Mouse (Mus musculus) liver, adult 2 months (tissue): ENCODE measurements around the gene Yrdc. TPM values are rescaled to one million over a fixed set of nuclear protein-coding genes. Genes with fewer than 3 reads are reported as not detected.
A peak's percentile ranks its signal among the peaks of the same experiment; 100 is the strongest.

ENCODE experiments used
- DNase-seq: peaks from one replicate; pipeline ENCODE4 v3.0.0-alpha.2; 2011; ENCODE audit warnings: low read depth, low spot score; ENCODE audit errors: extremely low read depth
- H3K27ac ChIP-seq: fragments of 200-500 bp; replicated peaks from 2 replicates; pipeline ENCODE4 v1.5.1; 2012; ENCODE audit warnings: low read depth, mild to moderate bottlenecking, control low read depth, inconsistent platforms, low read length; ENCODE audit not compliant: insufficient read depth
- H3K27me3 ChIP-seq: fragments of 200-500 bp; 2 replicates; pipeline ENCODE4 v1.6.1; 2012; ENCODE audit warnings: mild to moderate bottlenecking, moderate library complexity, low read length, inconsistent platforms; ENCODE audit not compliant: control insufficient read depth, insufficient read depth
- H3K36me3 ChIP-seq: fragments of 200-500 bp; 2 replicates; pipeline ENCODE4 v1.6.1; 2012; ENCODE audit warnings: low read length, inconsistent platforms; ENCODE audit not compliant: control insufficient read depth, insufficient read depth
- H3K4me1 ChIP-seq: fragments of 200-500 bp; 2 replicates; pipeline ENCODE4 v1.6.1; 2011; ENCODE audit warnings: low read length; ENCODE audit not compliant: control insufficient read depth, insufficient read depth
- H3K4me3 ChIP-seq: fragments of 200-500 bp; 2 replicates; pipeline ENCODE4 v1.5.1; 2011; ENCODE audit warnings: low read depth, mild to moderate bottlenecking, control low read depth, low read length, moderate library complexity; ENCODE audit not compliant: insufficient read depth
- H3K79me2 ChIP-seq: fragments of 200-500 bp; 2 replicates; pipeline ENCODE4 v1.6.1; 2012; ENCODE audit warnings: inconsistent platforms, mild to moderate bottlenecking, low read length, moderate library complexity; ENCODE audit not compliant: control insufficient read depth, insufficient read depth
- H3K9ac ChIP-seq: fragments of 200-500 bp; 2 replicates; pipeline ENCODE4 v1.6.1; 2012; ENCODE audit warnings: low read depth, mild to moderate bottlenecking, control low read depth, inconsistent platforms, low read length
- CTCF ChIP-seq: fragments of 200-500 bp; IDR thresholded peaks from 2 replicates; pipeline ENCODE4 v1.5.1; 2011; ENCODE audit warnings: low read depth, low read length, control low read depth
- POLR2A ChIP-seq: fragments of 200-500 bp; IDR thresholded peaks from 2 replicates; pipeline ENCODE4 v1.6.1; 2011; ENCODE audit warnings: low read length, control low read depth; ENCODE audit not compliant: insufficient read depth; ENCODE audit errors: extremely low read depth
- WGBS: fragments of 180-500 bp; shearing (Covaris S2); methylation state at CpG from one replicate; pipeline ENCODE4 v1.1.7; 2018; 5-methylcytosine and 5-hydroxymethylcytosine counted together
- polyA plus RNA-seq: library from polyadenylated mRNA; depleted of rRNA; stranded (reverse); fragments of >200 nt; gene quantifications from 2 replicates; pipeline ENCODE4 v1.2.3, GENCODE M21; 2012; rRNA removed
- total RNA-seq: library from RNA; depleted of rRNA; stranded (reverse); fragments of >200 nt; gene quantifications from 2 replicates; pipeline ENCODE4 v1.2.3, GENCODE M21; 2014; rRNA removed

Yrdc gene
- total RNA-seq (17.0 and 19.3 TPM in 2 replicates), polyA plus RNA-seq (25.1 and 36.9 TPM in 2 replicates)

GRCm38 (mm10) chr4:124850261-124850913 lies at the start of gene Yrdc:
Yrdc (plus strand) TSS chr4:124850679.
- H3K27me3 ChIP-seq: no peaks in the 10 kb centered on the region
- H3K4me1 ChIP-seq: peaks cover 13% of the 10 kb centered on the region
- peaks cover 23% of the 10 kb centered on the region for H3K36me3 ChIP-seq
- H3K27ac ChIP-seq: peak within 1 kb of the TSS; percentile 77
- H3K4me3 ChIP-seq: peak within 1 kb of the TSS; percentile 87
- H3K79me2 ChIP-seq: peaks cover 16% of the 10 kb centered on the region; the same call in 1 of the 2 replicates
- DNase-seq: peak; percentile 73
- TF ChIP-seq CTCF: peak; percentile 24; the same call in 1 of the 2 replicates
- peak; percentile 50; the same call in 1 of the 2 replicates for TF ChIP-seq POLR2A
- H3K9ac ChIP-seq: peak within 1 kb of the TSS; percentile 97
- under 1% methylated on average over 72 of the region's 90 CpGs for WGBS

GRCm38 (mm10) chr4:124801552-124802308 lies 48.7 kb upstream of the Yrdc start, which contains the start of gene Mtf1:
Mtf1 (plus strand) TSS chr4:124802104.
- Histone ChIP-seq H3K4me1 (peaks cover 13% of the 10 kb centered on the region), H3K36me3 (peaks cover 29% of the 10 kb centered on the region), H3K9ac (peak within 1 kb of the TSS; percentile 80), H3K27ac (peak within 1 kb of the TSS; percentile 72), H3K27me3 (no peaks in the 10 kb centered on the region), H3K4me3 (peak within 1 kb of the TSS; percentile 74), H3K79me2 (peaks cover 18% of the 10 kb centered on the region; the same call in 1 of the 2 replicates)
- TF ChIP-seq CTCF (peak; percentile 72), POLR2A (no peak)
- peak; percentile 68 for DNase-seq
- WGBS: 3% methylated on average over 21 of the region's 21 CpGs

GRCm38 (mm10) chr4:124802309-124803260 lies 47.9 kb upstream of the Yrdc start:
- TF ChIP-seq POLR2A (peak; percentile 59; the same call in 1 of the 2 replicates), CTCF (no peak)
- Histone ChIP-seq H3K9ac (peak overlapping the region; percentile 80), H3K36me3 (peaks cover 25% of the 10 kb centered on the region), H3K4me1 (peaks cover 16% of the 10 kb centered on the region), H3K27ac (peak overlapping the region; percentile 72), H3K79me2 (peaks cover 21% of the 10 kb centered on the region; the same call in 1 of the 2 replicates), H3K27me3 (no peaks in the 10 kb centered on the region), H3K4me3 (peak overlapping the region; percentile 74)
- under 1% methylated on average over 53 of the region's 53 CpGs for WGBS
- peak; percentile 90 for DNase-seq

DNA sequence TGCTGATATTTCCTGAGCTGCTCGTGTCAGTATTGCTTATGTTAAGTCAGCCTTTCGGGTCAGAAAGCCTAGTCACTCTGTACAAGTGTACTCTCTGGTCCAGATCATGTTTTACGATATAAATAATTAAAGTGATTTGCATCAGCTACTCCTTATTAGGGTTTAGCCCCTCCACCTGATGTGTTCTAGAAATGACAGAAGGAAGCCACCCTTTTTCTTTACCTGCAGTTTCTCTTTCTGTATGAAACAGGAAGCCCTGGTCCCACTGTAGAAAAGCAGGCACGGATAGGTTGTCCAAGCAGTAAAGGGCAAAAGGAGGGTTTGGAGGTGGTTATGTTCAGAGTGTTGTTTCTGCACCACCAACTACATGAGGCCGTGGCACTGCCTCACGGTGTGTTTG lies 47.1 kb upstream of the Yrdc start:
- peaks cover 22% of the 10 kb centered on the region; the same call in 1 of the 2 replicates for H3K36me3 ChIP-seq
- no peak overlapping the region for H3K9ac ChIP-seq
- H3K4me3 ChIP-seq: no peak overlapping the region
- TF ChIP-seq CTCF: no peak
- no peak for TF ChIP-seq POLR2A
- no peaks in the 10 kb centered on the region for H3K27me3 ChIP-seq
- no peak overlapping the region for H3K27ac ChIP-seq
- no peak for DNase-seq
- peaks cover 19% of the 10 kb centered on the region for H3K4me1 ChIP-seq
- H3K79me2 ChIP-seq: peaks cover 21% of the 10 kb centered on the region; the same call in 1 of the 2 replicates
- 52% methylated on average over 6 of the region's 6 CpGs for WGBS

DNA sequence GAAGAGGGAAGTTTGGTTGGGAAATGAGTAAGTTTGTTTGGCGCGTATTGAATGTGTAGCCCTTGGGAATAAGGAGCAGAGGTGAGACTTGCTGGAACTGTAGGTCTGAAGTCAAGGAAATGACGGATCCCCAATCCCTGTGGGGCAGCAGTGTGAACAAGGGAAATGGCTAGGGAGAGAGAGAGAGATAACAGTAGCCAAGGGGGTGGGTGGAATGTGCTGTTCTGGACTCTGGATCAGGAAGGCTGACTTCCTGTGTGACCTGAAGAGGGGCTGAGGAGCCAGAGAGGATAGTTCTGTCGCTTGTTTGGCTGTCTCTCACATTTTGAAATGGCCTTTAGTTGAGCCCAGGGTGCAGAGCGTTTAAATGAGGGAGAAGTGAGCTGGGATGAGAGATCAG lies 42.0 kb upstream of the Yrdc start:
- no peaks in the 10 kb centered on the region for H3K27me3 ChIP-seq
- peak; percentile 39 for DNase-seq
- H3K27ac ChIP-seq: peak overlapping the region; percentile 87
- TF ChIP-seq POLR2A (no peak), CTCF (no peak)
- H3K4me3 ChIP-seq: no peak overlapping the region
- WGBS: 48% methylated on average over 5 of the region's 5 CpGs
- peaks cover 15% of the 10 kb centered on the region; the same call in 1 of the 2 replicates for H3K36me3 ChIP-seq
- peaks cover 31% of the 10 kb centered on the region for H3K4me1 ChIP-seq
- peaks cover 30% of the 10 kb centered on the region for H3K79me2 ChIP-seq
- no peak overlapping the region for H3K9ac ChIP-seq
